Comparison of ENCODE assay signal across 20 mouse cellular contexts in genomic region chr1:24186964-24187363, GRCm38 (mm10). TPM values are rescaled to one million over a fixed set of nuclear protein-coding genes. Genes with fewer than 3 reads are reported as not detected.
A peak's percentile ranks its signal among the peaks of the same experiment; 100 is the strongest.
DNase-seq lines count a peak whose midpoint lies in the region; ATAC-seq lines count a peak whose summit lies in the region.
"Had no signal": no experiment of that assay in that cellular context is flagged by ENCODE, and none has a peak within 500 bp of the region (broad histone marks: within the 10 kb centered on the region; RNA-seq: fewer than 3 reads in every experiment).

No protein-coding gene starts in this region.

- H3K9me3 ChIP-seq in limb, embryonic 13.5 days, result no peaks in the 10 kb centered on the region
- no peaks in the 10 kb centered on the region for H3K9me3 ChIP-seq in limb, embryonic 10.5 days (replicated peaks)
- H3K9me3 ChIP-seq in forebrain, embryonic 14.5 days (replicated peaks; ENCODE audit: control insufficient read depth, low read length), result no peaks in the 10 kb centered on the region
- H3K9me3 ChIP-seq: heart, embryonic 13.5 days; liver, embryonic 12.5 days; midbrain, embryonic 15.5 days had no signal

- H3K4me3 ChIP-seq in limb, embryonic 13.5 days, result no peak overlapping the region
- no peak overlapping the region for H3K4me3 ChIP-seq in limb, embryonic 10.5 days
- H3K4me3 ChIP-seq in forebrain, embryonic 14.5 days (ENCODE audit: low read depth, low read length), result no peak overlapping the region
- H3K4me3 ChIP-seq: erythroblast, embryonic 14.5 days; gastrocnemius, adult 2 months; heart, embryonic 13.5 days; liver, embryonic 12.5 days; midbrain, embryonic 15.5 days had no signal

- H3K9ac ChIP-seq in limb, embryonic 13.5 days, result no peak overlapping the region
- H3K9ac ChIP-seq in forebrain, embryonic 14.5 days (ENCODE audit: low read length), result no peak overlapping the region
- H3K9ac ChIP-seq: heart, embryonic 13.5 days; liver, embryonic 12.5 days; midbrain, embryonic 15.5 days had no signal

- DNase-seq in adrenal gland, adult 8-10 months, result peak; percentile 9
- DNase-seq in adrenal gland, postnatal 4 days (ENCODE audit: low spot score in 2 of 2), result no peak
- no peak for DNase-seq in limb, embryonic 10.5 days (ENCODE audit: low spot score)
- peak; percentile 32 for DNase-seq in brain, adult 2 months (ENCODE audit: low read depth, low spot score)
- DNase-seq in lung, postnatal 25 days (ENCODE audit: low spot score), result peak; percentile 39
- no peak for DNase-seq in forebrain, embryonic 14.5 days (ENCODE audit: low spot score)
- DNase-seq: gastrocnemius, adult 2 months; heart, adult 11 months; kidney, adult 9 months; kidney, postnatal 4 days; thymus, adult 18-20 months had no signal

- no peaks in the 10 kb centered on the region for H3K36me3 ChIP-seq in limb, embryonic 13.5 days
- H3K36me3 ChIP-seq in limb, embryonic 10.5 days, result no peaks in the 10 kb centered on the region
- no peaks in the 10 kb centered on the region for H3K36me3 ChIP-seq in forebrain, embryonic 14.5 days (ENCODE audit: control insufficient read depth, insufficient read depth, low read length)
- H3K36me3 ChIP-seq: heart, embryonic 13.5 days; liver, embryonic 12.5 days; midbrain, embryonic 15.5 days had no signal

- 76% methylated on average over 11 of the region's 11 CpGs for WGBS in limb, embryonic 13.5 days
- 89% methylated on average over 11 of the region's 11 CpGs for WGBS in limb, embryonic 10.5 days
- WGBS in forebrain, embryonic 14.5 days, result 84% methylated on average over 11 of the region's 11 CpGs

- H3K4me2 ChIP-seq in limb, embryonic 13.5 days (replicated peaks), result 0 out of 2 replicates have a peak overlapping the region, but pooled peaks have one; percentile 3
- no peak overlapping the region for H3K4me2 ChIP-seq in forebrain, embryonic 14.5 days (ENCODE audit: low read length)
- H3K4me2 ChIP-seq: heart, embryonic 13.5 days; liver, embryonic 12.5 days; midbrain, embryonic 15.5 days had no signal

- no peaks in the 10 kb centered on the region for H3K4me1 ChIP-seq in limb, embryonic 13.5 days
- no peaks in the 10 kb centered on the region; the same call in 1 of the 2 replicates for H3K4me1 ChIP-seq in limb, embryonic 10.5 days
- H3K4me1 ChIP-seq in forebrain, embryonic 14.5 days (ENCODE audit: control insufficient read depth, insufficient read depth, low read length), result no peaks in the 10 kb centered on the region
- H3K4me1 ChIP-seq: heart, embryonic 13.5 days; liver, embryonic 12.5 days; midbrain, embryonic 15.5 days had no signal

- no peak overlapping the region for H3K27ac ChIP-seq in limb, embryonic 13.5 days
- no peak overlapping the region for H3K27ac ChIP-seq in limb, embryonic 10.5 days
- H3K27ac ChIP-seq in forebrain, embryonic 14.5 days (ENCODE audit: low read depth, low read length), result no peak overlapping the region
- H3K27ac ChIP-seq: gastrocnemius, adult 2 months; heart, embryonic 13.5 days; liver, embryonic 12.5 days; macrophage; midbrain, embryonic 15.5 days had no signal

- no peaks in the 10 kb centered on the region for H3K27me3 ChIP-seq in limb, embryonic 13.5 days
- no peaks in the 10 kb centered on the region for H3K27me3 ChIP-seq in limb, embryonic 10.5 days (ENCODE audit: low read depth, poor library complexity, severe bottlenecking)
- H3K27me3 ChIP-seq in forebrain, embryonic 14.5 days (replicated peaks; ENCODE audit: control insufficient read depth, insufficient read depth, low read length), result no peaks in the 10 kb centered on the region
- H3K27me3 ChIP-seq: heart, embryonic 13.5 days; liver, embryonic 12.5 days; midbrain, embryonic 15.5 days had no signal

- ATAC-seq in limb, embryonic 13.5 days (ENCODE audit: low FRiP score, low read depth), result no peak
- ATAC-seq in forebrain, embryonic 14.5 days, result no peak
- no peak for ATAC-seq in megakaryocyte-erythroid progenitor cell, adult 5-6 weeks (replicated peaks; ENCODE audit: low FRiP score, low TSS enrichment, poor library complexity, severe bottlenecking)
- ATAC-seq: liver, embryonic 12.5 days; midbrain, embryonic 15.5 days had no signal

RNA-seq across cellular contexts. Expression of gene Col9a1, which starts 9.6 kb away (rescaled TPM):
- total RNA-seq in adrenal gland, adult 8-10 months (2022), result not detected
- total RNA-seq in adrenal gland, postnatal 4 days (2021), result 1 to 10 TPM in 1 of 2 experiments, under 1 TPM in 1; 0.76 to 1.1 TPM
- 236 and 245 TPM in 2 replicates for polyA plus RNA-seq in limb, embryonic 13.5 days (2015; fragmentation: Nextera tagmentation; extraction: Ambion mirVana)
- 41.3 and 81.1 TPM in 2 replicates for polyA plus RNA-seq in limb, embryonic 10.5 days (2016; fragmentation: Nextera tagmentation; extraction: Ambion mirVana)
- 0.57 and 0.73 TPM in 2 replicates for polyA plus RNA-seq in forebrain, embryonic 14.5 days (2014; fragmentation: Nextera tagmentation; extraction: Ambion mirVana)
- not detected in 2 replicates for total RNA-seq in megakaryocyte-erythroid progenitor cell, adult 5-6 weeks (2014; fragmentation: Nextera tagmentation)
- total RNA-seq in megakaryocyte-erythroid progenitor cell, adult 5-6 weeks (2017), result not detected in 2 replicates
- total RNA-seq: common myeloid progenitor, adult 5-6 weeks; hematopoietic stem cell, adult 5-6 weeks had no signal
- polyA plus RNA-seq: macrophage had no signal

Comparison
In these comparisons a context has a peak if more than half of its experiments do, and no peak if none do; other contexts are left out.
1. DNase-seq: peak in adrenal gland, adult 8-10 months (single experiment), brain, adult 2 months (single experiment) and lung, postnatal 25 days (single experiment); none in adrenal gland, postnatal 4 days (0 of 2), limb, embryonic 10.5 days (single experiment) and forebrain, embryonic 14.5 days (single experiment).